Mouse (Mus musculus) embryonic fibroblast, embryonic 13.5 days (primary cell): Measurements from ENCODE around the gene Dda1.

ENCODE experiments used
- CTCF ChIP-seq: IDR thresholded peaks from 2 replicates; pipeline ENCODE4 v1.5.1; 2011; ENCODE audit warnings: mild to moderate bottlenecking, control low read depth, low read length, moderate library complexity, borderline replicate concordance; ENCODE audit not compliant: insufficient read depth
- POLR2A ChIP-seq: IDR thresholded peaks from 2 replicates; pipeline ENCODE4 v1.6.1; 2011; ENCODE audit warnings: low read depth, mild to moderate bottlenecking, control low read depth, low read length, moderate library complexity

- no peak for TF ChIP-seq CTCF
- TF ChIP-seq POLR2A: no peak
Measured at GRCm38 (mm10) chr8:71515043-71515442, 46.0 kb downstream of the Dda1 start.
